Mouse (Mus musculus) 416B (cell line): Measurements from ENCODE around the gene Olfr13.
"Not testable (repeated sequence)": the region's sequence is repeated elsewhere in the genome, so short reads cannot be mapped to it uniquely, and the experiment has no call there.

ENCODE experiments used
- DNase-seq: peaks from one replicate; pipeline ENCODE4 v3.0.0; 2011; ENCODE audit warnings: low read depth

The Olfr13 gene

GRCm38 (mm10) chr6:43171840-43172239 lies at the start of gene Olfr13:
Gene Olfr13 (plus strand): TSS chr6:43172140.
- DNase-seq = no peak

- not testable (repeated sequence) for DNase-seq
These were observed 25.7 kb upstream of the Olfr13 start, which contains the start of gene Olfr237-ps1 for GRCm38 (mm10) chr6:43146267-43146666. Gene Olfr237-ps1 (plus strand): TSS chr6:43146567.

GRCm38 (mm10) chr6:43159502-43159901 lies 12.4 kb upstream of the Olfr13 start:
- DNase-seq = no peak

- DNase-seq = no peak
These were observed 9.0 kb upstream of the Olfr13 start, which contains the start of gene Olfr437 for GRCm38 (mm10) chr6:43162982-43163381. Gene Olfr437 (plus strand): TSS chr6:43163282.

GRCm38 (mm10) chr6:43167246-43167645 lies 4.7 kb upstream of the Olfr13 start:
- DNase-seq = no peak

- no peak for DNase-seq
These were observed 6.2 kb downstream of the Olfr13 start for GRCm38 (mm10) chr6:43178129-43178528.

- no peak for DNase-seq
These were observed 6.9 kb downstream of the Olfr13 start for GRCm38 (mm10) chr6:43178584-43179501.

GRCm38 (mm10) chr6:43190986-43191385 lies 19.0 kb downstream of the Olfr13 start:
- DNase-seq = no peak

GRCm38 (mm10) chr6:43196781-43197180 lies 24.8 kb downstream of the Olfr13 start, which contains the start of gene Olfr435:
Gene Olfr435 (plus strand): TSS chr6:43197146.
- no peak for DNase-seq

GRCm38 (mm10) chr6:43198094-43198493 lies 26.2 kb downstream of the Olfr13 start:
- DNase-seq = no peak

- DNase-seq = no peak
These were observed 30.8 kb downstream of the Olfr13 start for GRCm38 (mm10) chr6:43202786-43203185.

GRCm38 (mm10) chr6:43205355-43205754 lies 33.4 kb downstream of the Olfr13 start:
- DNase-seq = no peak

GRCm38 (mm10) chr6:43212873-43213272 lies 40.9 kb downstream of the Olfr13 start, which contains the start of gene Olfr434:
Gene Olfr434 (plus strand): TSS chr6:43213021.
- DNase-seq = not testable (repeated sequence)
